Mouse (Mus musculus) liver, adult 2 months (tissue): ENCODE data around the gene Il27. TPM values are rescaled to one million over a fixed set of nuclear protein-coding genes. Genes with fewer than 3 reads are reported as not detected.

ENCODE experiments used
- DNase-seq: peaks from one replicate; pipeline ENCODE4 v3.0.0-alpha.2; 2011; ENCODE audit warnings: low read depth, low spot score; ENCODE audit errors: extremely low read depth
- H3K27ac ChIP-seq: fragments of 200-500 bp; replicated peaks from 2 replicates; pipeline ENCODE4 v1.5.1; 2012; ENCODE audit warnings: low read depth, mild to moderate bottlenecking, control low read depth, inconsistent platforms, low read length; ENCODE audit not compliant: insufficient read depth
- H3K27me3 ChIP-seq: fragments of 200-500 bp; 2 replicates; pipeline ENCODE4 v1.6.1; 2012; ENCODE audit warnings: mild to moderate bottlenecking, moderate library complexity, low read length, inconsistent platforms; ENCODE audit not compliant: control insufficient read depth, insufficient read depth
- H3K36me3 ChIP-seq: fragments of 200-500 bp; 2 replicates; pipeline ENCODE4 v1.6.1; 2012; ENCODE audit warnings: low read length, inconsistent platforms; ENCODE audit not compliant: control insufficient read depth, insufficient read depth
- H3K4me1 ChIP-seq: fragments of 200-500 bp; 2 replicates; pipeline ENCODE4 v1.6.1; 2011; ENCODE audit warnings: low read length; ENCODE audit not compliant: control insufficient read depth, insufficient read depth
- H3K4me3 ChIP-seq: fragments of 200-500 bp; 2 replicates; pipeline ENCODE4 v1.5.1; 2011; ENCODE audit warnings: low read depth, mild to moderate bottlenecking, control low read depth, low read length, moderate library complexity; ENCODE audit not compliant: insufficient read depth
- H3K79me2 ChIP-seq: fragments of 200-500 bp; 2 replicates; pipeline ENCODE4 v1.6.1; 2012; ENCODE audit warnings: inconsistent platforms, mild to moderate bottlenecking, low read length, moderate library complexity; ENCODE audit not compliant: control insufficient read depth, insufficient read depth
- H3K9ac ChIP-seq: fragments of 200-500 bp; 2 replicates; pipeline ENCODE4 v1.6.1; 2012; ENCODE audit warnings: low read depth, mild to moderate bottlenecking, control low read depth, inconsistent platforms, low read length
- CTCF ChIP-seq: fragments of 200-500 bp; IDR thresholded peaks from 2 replicates; pipeline ENCODE4 v1.5.1; 2011; ENCODE audit warnings: low read depth, low read length, control low read depth
- POLR2A ChIP-seq: fragments of 200-500 bp; IDR thresholded peaks from 2 replicates; pipeline ENCODE4 v1.6.1; 2011; ENCODE audit warnings: low read length, control low read depth; ENCODE audit not compliant: insufficient read depth; ENCODE audit errors: extremely low read depth
- WGBS: fragments of 180-500 bp; shearing (Covaris S2); methylation state at CpG from one replicate; pipeline ENCODE4 v1.1.7; 2018; 5-methylcytosine and 5-hydroxymethylcytosine counted together
- polyA plus RNA-seq: library from polyadenylated mRNA; depleted of rRNA; stranded (reverse); fragments of >200 nt; gene quantifications from 2 replicates; pipeline ENCODE4 v1.2.3, GENCODE M21; 2012; rRNA removed
- total RNA-seq: library from RNA; depleted of rRNA; stranded (reverse); fragments of >200 nt; gene quantifications from 2 replicates; pipeline ENCODE4 v1.2.3, GENCODE M21; 2014; rRNA removed

Gene Il27
- total and polyA plus RNA-seq, 2 experiments, result 0.31 TPM; not detected in 1

DNA sequence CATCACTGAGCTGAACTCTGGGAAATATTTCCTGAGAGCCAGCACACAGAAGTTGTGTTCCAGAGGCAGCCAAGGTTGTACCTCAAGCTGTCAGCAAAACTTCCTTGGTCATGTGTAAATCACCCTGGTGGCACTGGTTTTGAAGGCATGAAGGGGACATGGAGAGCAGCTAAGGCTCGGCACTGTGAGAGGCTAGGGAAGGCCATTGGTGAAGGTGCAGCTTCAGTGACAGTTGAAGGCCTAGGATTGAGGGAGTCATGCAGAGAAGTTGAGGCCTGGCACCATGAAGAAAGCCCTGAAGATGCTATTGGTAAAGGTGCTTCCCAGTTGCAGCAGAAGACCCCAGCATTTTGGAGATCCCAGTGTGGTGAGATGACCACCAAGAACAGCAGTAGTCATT, 53.1 kb downstream of the Il27 start:
- Histone ChIP-seq H3K36me3 (peaks cover 10% of the 10 kb centered on the region), H3K9ac (no peak overlapping the region), H3K27ac (no peak overlapping the region), H3K79me2 (no peaks in the 10 kb centered on the region), H3K4me1 (no peaks in the 10 kb centered on the region), H3K27me3 (no peaks in the 10 kb centered on the region), H3K4me3 (no peak overlapping the region)
- 82% methylated on average over 1 of the region's 1 CpGs for WGBS
- TF ChIP-seq CTCF (no peak), POLR2A (no peak)
- DNase-seq, result no peak

Other genes starting within 250 kb of the Il27 start
- gene Lat, start 225.4 kb downstream of the Il27 start, total RNA-seq, result 0.46 and 1.3 TPM in 2 replicates
- 1.4 TPM in 2 replicates for gene Lat, start 225.4 kb downstream of the Il27 start, polyA plus RNA-seq
- 14.5 and 28.4 TPM in 2 replicates for gene Spns1, start 217.5 kb downstream of the Il27 start, total RNA-seq
- gene Spns1, start 217.5 kb downstream of the Il27 start, polyA plus RNA-seq, result 62.8 and 74.8 TPM in 2 replicates
- gene Nfatc2ip, start 198.2 kb downstream of the Il27 start, total RNA-seq, result 1.3 and 1.7 TPM in 2 replicates
- gene Nfatc2ip, start 198.2 kb downstream of the Il27 start, polyA plus RNA-seq, result 2.1 and 2.8 TPM in 2 replicates
- gene Cd19, start 180.1 kb downstream of the Il27 start, total RNA-seq, result 0.18 and 0.87 TPM in 2 replicates
- gene Cd19, start 180.1 kb downstream of the Il27 start, polyA plus RNA-seq, result 0.47 and 1.7 TPM in 2 replicates
- gene Rabep2, start 166.2 kb downstream of the Il27 start, total RNA-seq, result 6.5 and 8.6 TPM in 2 replicates
- gene Rabep2, start 166.2 kb downstream of the Il27 start, polyA plus RNA-seq, result 9.8 and 15.1 TPM in 2 replicates
- 5.0 TPM in 1 of 2 replicates, not detected in the other for gene Atp2a1, start 131.8 kb downstream of the Il27 start, total RNA-seq
- 0.21 and 0.34 TPM in 2 replicates for gene Atp2a1, start 131.8 kb downstream of the Il27 start, polyA plus RNA-seq
- 4.6 and 7.7 TPM in 2 replicates for gene Sh2b1, start 119.5 kb downstream of the Il27 start, total RNA-seq
- gene Sh2b1, start 119.5 kb downstream of the Il27 start, polyA plus RNA-seq, result 36.2 and 43.1 TPM in 2 replicates
- 90.8 and 94.4 TPM in 2 replicates for gene Tufm, start 107.6 kb downstream of the Il27 start, total RNA-seq
- 163 TPM in 2 replicates for gene Tufm, start 107.6 kb downstream of the Il27 start, polyA plus RNA-seq
- gene Atxn2l, start 91.5 kb downstream of the Il27 start, total RNA-seq, result 4.6 and 6.4 TPM in 2 replicates
- gene Atxn2l, start 91.5 kb downstream of the Il27 start, polyA plus RNA-seq, result 42.9 and 81.3 TPM in 2 replicates
- 79.4 and 85.6 TPM in 2 replicates for gene Eif3c, start 28.5 kb downstream of the Il27 start, total RNA-seq
- 54.2 and 64.1 TPM in 2 replicates for gene Eif3c, start 28.5 kb downstream of the Il27 start, polyA plus RNA-seq
- gene Apobr, start 10.0 kb downstream of the Il27 start, total RNA-seq, result 0.74 and 1.6 TPM in 2 replicates
- gene Apobr, start 10.0 kb downstream of the Il27 start, polyA plus RNA-seq, result 0.58 and 1.0 TPM in 2 replicates
- 7.1 and 9.5 TPM in 2 replicates for gene Cln3, start 9.1 kb downstream of the Il27 start, total RNA-seq
- 40.9 and 57.0 TPM in 2 replicates for gene Cln3, start 9.1 kb downstream of the Il27 start, polyA plus RNA-seq
- 3.0 and 3.2 TPM in 2 replicates for gene Nupr1, start 35.9 kb upstream of the Il27 start, total RNA-seq
- gene Nupr1, start 35.9 kb upstream of the Il27 start, polyA plus RNA-seq, result 1.2 TPM in 2 replicates
- 7.7 and 10.7 TPM in 2 replicates for gene Sgf29, start 54.4 kb upstream of the Il27 start, total RNA-seq
- gene Sgf29, start 54.4 kb upstream of the Il27 start, polyA plus RNA-seq, result 34.7 and 54.2 TPM in 2 replicates
- 661 and 727 TPM in 2 replicates for gene Sult1a1, start 81.5 kb upstream of the Il27 start, total RNA-seq
- gene Sult1a1, start 81.5 kb upstream of the Il27 start, polyA plus RNA-seq, result 566 and 586 TPM in 2 replicates
- 15.6 and 20.5 TPM in 2 replicates for gene Bola2, start 100.5 kb upstream of the Il27 start, total RNA-seq
- gene Bola2, start 100.5 kb upstream of the Il27 start, polyA plus RNA-seq, result 35.6 and 37.7 TPM in 2 replicates
- gene Slx1b, start 100.8 kb upstream of the Il27 start, total RNA-seq, result 4.1 and 4.6 TPM in 2 replicates
- 11.3 and 15.4 TPM in 2 replicates for gene Slx1b, start 100.8 kb upstream of the Il27 start, polyA plus RNA-seq
- gene Coro1a, start 112.8 kb upstream of the Il27 start, total RNA-seq, result 7.7 and 9.0 TPM in 2 replicates
- gene Coro1a, start 112.8 kb upstream of the Il27 start, polyA plus RNA-seq, result 10.6 and 22.7 TPM in 2 replicates
- gene Mapk3, start 164.7 kb upstream of the Il27 start, total RNA-seq, result 10.4 and 14.8 TPM in 2 replicates
- gene Mapk3, start 164.7 kb upstream of the Il27 start, polyA plus RNA-seq, result 68.7 and 70.7 TPM in 2 replicates
- gene Gdpd3, start 171.4 kb upstream of the Il27 start, total RNA-seq, result 0.46 and 2.3 TPM in 2 replicates
- 8.0 and 9.0 TPM in 2 replicates for gene Gdpd3, start 171.4 kb upstream of the Il27 start, polyA plus RNA-seq
- gene Ypel3, start 182.0 kb upstream of the Il27 start, total RNA-seq, result 26.4 and 35.2 TPM in 2 replicates
- 119 and 144 TPM in 2 replicates for gene Ypel3, start 182.0 kb upstream of the Il27 start, polyA plus RNA-seq
- 0.13 and 0.18 TPM in 2 replicates for gene Tbx6, start 186.5 kb upstream of the Il27 start, total RNA-seq
- gene Tbx6, start 186.5 kb upstream of the Il27 start, polyA plus RNA-seq, result 0.71 and 1.1 TPM in 2 replicates
- gene Ppp4c, start 197.6 kb upstream of the Il27 start, total RNA-seq, result 45.8 and 52.8 TPM in 2 replicates
- gene Ppp4c, start 197.6 kb upstream of the Il27 start, polyA plus RNA-seq, result 81.2 and 97.2 TPM in 2 replicates
- not detected in 2 replicates for gene Fam57b, start 202.7 kb upstream of the Il27 start, total RNA-seq
- gene Fam57b, start 202.7 kb upstream of the Il27 start, polyA plus RNA-seq, result 0.06 and 0.44 TPM in 2 replicates
- not detected in 2 replicates for gene 4930451I11Rik, start 236.7 kb upstream of the Il27 start, total RNA-seq
- gene 4930451I11Rik, start 236.7 kb upstream of the Il27 start, polyA plus RNA-seq, result not detected in 2 replicates